Mouse (Mus musculus) CD4-positive, CD25-positive, alpha-beta regulatory T cell, adult 2 months (primary cell): Measurements from ENCODE around the gene Sipa1l1.

Experiments
- DNase-seq: peaks from one replicate; pipeline ENCODE4 v3.0.0-alpha.2; 2012; ENCODE audit warnings: low read depth, low spot score

Gene Sipa1l1

GRCm38 (mm10) chr12:82247371-82248258, 78.5 kb downstream of the Sipa1l1 start:
- no peak for DNase-seq

DNA sequence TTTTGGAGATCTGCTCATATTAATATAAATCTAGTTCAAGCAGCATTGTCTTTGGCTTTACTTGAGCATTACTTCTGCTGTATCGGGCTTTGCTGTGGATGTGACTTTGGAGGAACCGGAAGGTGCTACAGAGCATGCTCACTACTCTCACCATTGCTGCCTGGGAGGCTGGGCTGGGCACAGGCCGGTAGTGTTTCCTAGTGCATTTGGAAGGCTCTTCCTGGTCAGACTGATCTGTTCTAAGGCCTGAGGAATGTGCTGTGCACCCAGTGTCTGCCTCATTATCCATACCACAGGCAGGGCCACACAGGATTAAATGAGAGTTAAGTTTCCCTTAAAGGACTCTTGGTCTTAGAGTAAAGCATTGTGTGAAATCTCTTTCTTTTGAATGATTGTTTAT, 79.4 kb downstream of the Sipa1l1 start:
- no peak for DNase-seq

- DNase-seq = peak; percentile 13
These were observed 82.2 kb downstream of the Sipa1l1 start for GRCm38 (mm10) chr12:82251328-82251727.

GRCm38 (mm10) chr12:82254076-82254475, 85.0 kb downstream of the Sipa1l1 start:
- no peak for DNase-seq

- DNase-seq = no peak
These were observed 86.9 kb downstream of the Sipa1l1 start for GRCm38 (mm10) chr12:82256012-82256411.

- DNase-seq = no peak
These were observed 87.9 kb downstream of the Sipa1l1 start for GRCm38 (mm10) chr12:82256921-82257500.

DNA sequence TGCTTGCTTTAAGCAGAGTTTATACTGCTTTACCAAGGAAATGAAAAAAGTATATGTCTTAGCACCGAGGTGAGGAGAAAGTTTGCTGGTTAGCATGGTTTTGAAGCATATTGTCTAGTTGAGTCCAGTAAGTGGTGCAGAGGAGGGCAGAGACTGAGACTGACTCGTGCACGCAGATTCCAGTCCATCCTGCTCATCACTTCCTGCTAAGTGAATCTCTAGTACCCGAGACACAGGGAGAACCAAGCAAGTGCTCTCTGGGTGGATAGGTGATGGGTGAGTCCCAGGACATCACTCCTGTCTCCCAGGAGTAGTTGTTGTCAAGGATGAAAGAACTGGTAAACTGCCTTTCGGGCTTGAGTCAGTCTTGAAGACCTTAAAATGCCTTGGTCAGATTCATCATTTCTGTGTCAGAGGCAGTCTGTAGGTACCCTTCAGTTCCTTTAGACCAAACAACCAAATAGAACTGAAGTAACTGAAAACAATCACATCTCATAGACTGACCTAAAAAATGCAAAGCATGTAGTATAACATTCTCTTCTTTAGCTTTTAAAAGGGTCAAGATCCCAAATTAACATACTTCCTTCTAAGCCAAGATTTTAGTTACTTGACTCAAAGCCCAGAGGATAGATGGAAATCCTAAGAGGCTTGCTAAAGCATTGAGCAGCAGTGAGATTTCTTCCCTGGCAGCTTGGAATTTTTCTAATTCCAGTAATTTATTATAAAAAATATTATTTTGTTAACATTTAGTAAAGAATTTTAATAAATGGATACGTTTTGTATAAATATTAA, 89.1 kb downstream of the Sipa1l1 start:
- DNase-seq = no peak

DNA sequence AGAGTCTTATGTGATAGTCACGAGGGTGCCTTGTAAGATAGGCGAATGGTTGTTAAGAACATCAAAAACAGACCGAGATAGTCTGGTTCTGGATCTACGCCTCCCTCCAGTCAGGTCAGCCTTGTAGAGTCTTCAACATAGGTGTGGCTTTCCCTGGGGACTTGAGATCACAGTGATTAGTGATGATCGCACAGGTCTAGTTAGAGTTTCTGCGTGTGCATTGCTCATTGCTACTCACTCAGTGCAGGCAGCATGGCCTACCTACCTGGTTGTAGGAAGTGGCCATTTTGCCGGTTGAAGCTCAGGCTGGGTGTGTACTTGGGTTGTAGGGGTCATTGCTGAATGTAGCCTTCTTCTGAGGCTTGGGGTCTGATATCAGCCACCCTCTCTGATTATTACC, 94.3 kb downstream of the Sipa1l1 start:
- no peak for DNase-seq

DNA sequence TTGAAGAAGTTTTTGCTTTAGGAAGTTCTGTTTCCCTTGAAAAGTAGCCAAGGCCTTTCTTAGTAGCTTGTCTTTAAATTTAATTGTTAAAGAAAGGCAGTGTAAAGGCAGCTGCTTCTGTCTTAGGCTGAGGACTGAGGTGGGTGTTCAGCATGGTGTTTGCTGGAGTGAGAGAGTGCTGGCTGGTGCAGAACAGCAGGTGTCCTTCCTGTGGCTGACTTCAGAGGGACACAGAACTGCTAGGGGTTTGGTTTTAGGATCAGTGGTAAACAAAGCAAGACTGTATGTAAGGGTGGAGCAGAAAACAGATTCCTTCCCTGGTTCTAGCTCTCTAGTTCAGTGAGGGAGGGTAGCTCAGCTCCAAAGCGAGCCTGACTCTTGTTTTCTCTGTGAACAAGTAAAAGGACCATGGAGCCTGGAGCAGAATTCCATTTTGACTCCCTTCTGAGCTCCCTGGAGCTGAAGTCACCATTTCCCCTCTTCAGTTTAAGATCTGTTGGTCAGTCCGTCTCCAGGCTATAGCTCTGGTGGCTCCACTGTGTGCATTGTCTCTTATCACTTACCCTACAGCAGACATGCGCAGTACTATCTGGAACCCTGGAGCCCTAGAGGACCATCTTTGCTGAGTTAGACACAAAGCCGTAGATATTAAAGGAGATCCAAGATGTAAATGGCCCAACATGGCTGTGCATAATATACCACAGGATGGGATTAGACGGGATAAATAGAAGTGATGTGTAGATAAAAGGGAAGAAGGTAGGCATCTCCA, 95.1 kb downstream of the Sipa1l1 start:
- no peak for DNase-seq

DNA sequence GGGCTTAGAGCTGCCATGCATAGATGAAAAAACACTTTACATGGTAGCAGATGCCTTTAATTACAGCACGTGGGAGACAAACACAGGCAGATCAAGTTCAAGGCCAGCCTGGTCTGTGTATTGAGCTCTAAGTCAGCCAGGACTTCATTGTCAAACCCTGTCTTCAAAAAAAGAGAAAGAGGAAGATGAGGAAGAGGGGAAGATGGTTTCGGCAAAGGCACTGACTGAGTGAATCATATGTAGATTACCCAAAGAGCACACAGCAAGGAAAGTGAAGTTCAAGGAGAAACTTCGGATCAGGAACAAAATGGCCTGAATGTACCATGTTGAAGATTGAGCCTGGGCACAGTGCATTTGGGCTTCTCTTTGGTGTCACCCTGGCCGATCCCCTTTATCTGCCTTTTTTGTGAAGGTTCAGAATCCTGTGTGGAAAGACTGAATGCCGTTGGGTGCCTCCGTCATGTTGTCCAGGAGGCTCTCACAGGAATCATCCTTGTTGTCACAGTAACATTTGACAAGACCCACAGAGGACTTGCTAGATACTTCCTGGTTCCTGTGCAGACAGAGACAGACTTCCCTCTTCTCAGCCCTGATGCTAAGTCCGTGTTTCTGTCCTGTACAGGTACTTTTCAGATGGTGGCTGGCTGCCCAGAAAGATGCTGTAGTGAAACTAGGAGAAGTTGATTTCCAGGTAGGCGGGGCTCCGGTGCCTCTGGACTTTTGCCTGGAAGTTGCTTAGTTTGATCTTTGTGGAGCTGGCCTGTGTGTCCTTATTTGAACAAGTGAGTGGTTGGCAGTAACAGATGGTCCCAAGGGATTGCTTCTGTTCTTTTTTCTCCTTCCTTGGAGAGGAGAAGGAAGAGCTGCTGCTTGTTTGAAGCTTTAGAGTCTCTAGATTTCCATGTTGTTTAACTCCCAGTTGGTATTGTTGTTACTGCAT, 96.5 kb downstream of the Sipa1l1 start:
- no peak for DNase-seq

GRCm38 (mm10) chr12:82271447-82271846, 102.3 kb downstream of the Sipa1l1 start:
- DNase-seq = no peak

GRCm38 (mm10) chr12:82273503-82273902, 104.4 kb downstream of the Sipa1l1 start:
- DNase-seq = no peak

DNA sequence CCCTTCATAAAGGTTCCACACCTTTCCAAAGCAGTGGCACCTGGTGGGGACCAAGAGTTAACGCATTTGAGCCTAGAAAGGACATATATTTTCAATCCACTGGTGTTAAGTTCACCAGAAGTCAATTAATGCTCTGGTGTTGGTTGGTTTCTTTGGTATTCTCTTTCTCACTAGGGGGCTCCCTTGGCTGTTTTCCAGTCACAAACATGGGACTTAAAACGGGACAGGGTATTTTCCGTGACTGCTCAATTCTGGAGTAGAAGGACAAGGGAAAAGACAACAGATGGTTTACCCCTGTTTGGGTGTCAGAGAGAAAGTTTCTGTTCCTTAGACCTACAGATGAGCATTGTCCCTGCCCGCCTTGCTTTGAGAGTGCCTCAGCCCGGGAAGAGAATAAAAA, 105.5 kb downstream of the Sipa1l1 start:
- DNase-seq = no peak

- no peak for DNase-seq
These were observed 106.6 kb downstream of the Sipa1l1 start for GRCm38 (mm10) chr12:82275767-82276166.

- no peak for DNase-seq
These were observed 107.5 kb downstream of the Sipa1l1 start for GRCm38 (mm10) chr12:82276591-82276990.

DNA sequence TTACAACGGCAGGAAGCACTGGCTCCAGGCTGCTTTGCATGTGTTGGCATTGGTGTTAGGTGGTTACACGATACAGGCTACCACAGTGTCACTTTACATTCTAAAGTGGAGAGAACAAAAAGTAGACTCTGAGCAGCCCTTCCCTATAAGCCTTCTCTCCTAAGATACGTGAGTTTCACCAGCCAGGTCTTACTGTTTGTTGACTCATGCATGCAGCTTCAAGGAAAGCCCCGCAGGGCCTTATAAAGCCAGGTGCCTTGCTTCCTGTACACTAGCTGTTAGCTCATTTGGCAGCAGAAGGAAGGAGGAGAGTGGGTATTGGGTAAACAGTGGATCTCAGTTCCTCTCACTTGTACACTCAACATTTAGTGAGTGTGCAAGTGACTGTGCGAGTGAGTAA, 115.5 kb downstream of the Sipa1l1 start:
- peak; percentile 60 for DNase-seq

- no peak for DNase-seq
These were observed 115.9 kb downstream of the Sipa1l1 start for GRCm38 (mm10) chr12:82285018-82285417.

DNA sequence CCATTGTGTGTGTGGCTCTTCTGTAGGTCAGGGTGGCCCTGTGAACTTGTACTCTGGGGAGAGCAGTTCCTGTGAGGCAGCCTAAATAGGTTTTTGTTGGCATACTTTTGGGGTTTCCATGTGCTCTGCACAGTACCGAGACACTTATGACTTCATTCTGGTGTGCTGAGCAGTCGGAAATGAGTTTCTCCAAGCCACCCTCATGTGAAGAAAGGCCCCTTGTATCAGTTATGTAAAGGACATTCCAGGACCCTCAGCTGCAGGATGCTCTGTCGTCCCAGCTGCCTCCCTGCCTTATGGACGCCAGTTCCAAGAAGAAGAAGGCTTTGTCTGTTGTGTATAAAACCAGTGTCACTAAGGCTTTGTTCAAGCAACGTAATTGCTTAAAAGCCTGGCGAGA, 116.9 kb downstream of the Sipa1l1 start:
- no peak for DNase-seq

- no peak for DNase-seq
These were observed 117.7 kb downstream of the Sipa1l1 start for GRCm38 (mm10) chr12:82286804-82287203.

GRCm38 (mm10) chr12:82293545-82294247, 124.6 kb downstream of the Sipa1l1 start:
- DNase-seq = no peak
